Mouse (Mus musculus): ENCODE measurements around the gene Tmem147. TPM values are rescaled to one million over a fixed set of nuclear protein-coding genes. Genes with fewer than 3 reads are reported as not detected.

Tmem147 gene
- 220 and 257 TPM in 2 replicates for polyA plus RNA-seq (2015; fragmentation: Nextera tagmentation; extraction: Ambion mirVana)

GRCm38 (mm10) chr7:30729396-30730063, at the start of gene Tmem147:
TSS of gene Tmem147 (minus strand) at chr7:30729540.
- Histone ChIP-seq H3K27me3 (replicated peaks) (no peaks in the 10 kb centered on the region), H3K4me3 (replicated peaks) (peak within 1 kb of the TSS; percentile 66), H3K9ac (peak within 1 kb of the TSS; percentile 90), H3K9me3 (no peaks in the 10 kb centered on the region), H3K4me1 (replicated peaks) (peaks cover 21% of the 10 kb centered on the region; the same call in 1 of the 2 replicates), H3K36me3 (peaks cover 10% of the 10 kb centered on the region), H3K27ac (peak within 1 kb of the TSS; percentile 85), H3K4me2 (replicated peaks) (peak within 1 kb of the TSS; percentile 74)
- under 1% methylated on average over 60 of the region's 60 CpGs for WGBS
- ATAC-seq = peak; percentile 98

- Histone ChIP-seq H3K4me1 (replicated peaks) (no peaks in the 10 kb centered on the region), H3K4me3 (replicated peaks) (no peak overlapping the region), H3K4me2 (replicated peaks) (no peak overlapping the region), H3K9ac (no peak overlapping the region), H3K36me3 (no peaks in the 10 kb centered on the region), H3K9me3 (no peaks in the 10 kb centered on the region), H3K27ac (no peak overlapping the region), H3K27me3 (replicated peaks) (no peaks in the 10 kb centered on the region)
- no peak for ATAC-seq
- 80% methylated on average over 1 of the region's 1 CpGs for WGBS
Observed at GRCm38 (mm10) chr7:30777911-30778310, 48.6 kb upstream of the Tmem147 start.

GRCm38 (mm10) chr7:30777081-30777579, 47.8 kb upstream of the Tmem147 start:
- no peak for ATAC-seq
- H3K4me2 ChIP-seq (replicated peaks) = no peak overlapping the region
- WGBS = 62% methylated on average over 7 of the region's 7 CpGs
- no peaks in the 10 kb centered on the region for H3K27me3 ChIP-seq (replicated peaks)
- no peak overlapping the region for H3K9ac ChIP-seq
- H3K27ac ChIP-seq = no peak overlapping the region
- H3K4me3 ChIP-seq (replicated peaks) = no peak overlapping the region
- H3K36me3 ChIP-seq = no peaks in the 10 kb centered on the region
- H3K4me1 ChIP-seq (replicated peaks) = no peaks in the 10 kb centered on the region
- H3K9me3 ChIP-seq = no peaks in the 10 kb centered on the region

- Histone ChIP-seq H3K27me3 (replicated peaks) (no peaks in the 10 kb centered on the region), H3K36me3 (no peaks in the 10 kb centered on the region), H3K4me2 (replicated peaks) (no peak overlapping the region), H3K9ac (no peak overlapping the region), H3K27ac (no peak overlapping the region), H3K9me3 (no peaks in the 10 kb centered on the region), H3K4me3 (replicated peaks) (no peak overlapping the region), H3K4me1 (replicated peaks) (no peaks in the 10 kb centered on the region)
- 73% methylated on average over 9 of the region's 9 CpGs for WGBS
- ATAC-seq = peak; percentile 47
Observed at GRCm38 (mm10) chr7:30776104-30776503, 46.8 kb upstream of the Tmem147 start.

GRCm38 (mm10) chr7:30769236-30769635, 39.9 kb upstream of the Tmem147 start:
- Histone ChIP-seq H3K4me1 (replicated peaks) (0 out of 2 replicates have a peak, but pooled peaks cover 4% of the 10 kb centered on the region), H3K27me3 (replicated peaks) (no peaks in the 10 kb centered on the region; the same call in 1 of the 2 replicates), H3K9me3 (no peaks in the 10 kb centered on the region), H3K36me3 (no peaks in the 10 kb centered on the region), H3K27ac (no peak overlapping the region), H3K4me3 (replicated peaks) (no peak overlapping the region), H3K4me2 (replicated peaks) (peak overlapping the region; percentile 28; the same call in 1 of the 2 replicates), H3K9ac (no peak overlapping the region)
- 32% methylated on average over 9 of the region's 9 CpGs for WGBS
- peak; percentile 82 for ATAC-seq

- Histone ChIP-seq H3K27ac (no peak overlapping the region), H3K36me3 (no peaks in the 10 kb centered on the region), H3K27me3 (replicated peaks) (peaks cover 2% of the 10 kb centered on the region; the same call in 1 of the 2 replicates), H3K4me3 (replicated peaks) (no peak overlapping the region), H3K9ac (no peak overlapping the region), H3K4me1 (replicated peaks) (0 out of 2 replicates have a peak, but pooled peaks cover 4% of the 10 kb centered on the region), H3K4me2 (replicated peaks) (no peak overlapping the region), H3K9me3 (no peaks in the 10 kb centered on the region)
- WGBS = 92% methylated on average over 4 of the region's 4 CpGs
- ATAC-seq = no peak
Observed at GRCm38 (mm10) chr7:30766408-30766807, 37.1 kb upstream of the Tmem147 start.

GRCm38 (mm10) chr7:30765173-30765572, 35.8 kb upstream of the Tmem147 start:
- no peaks in the 10 kb centered on the region for H3K36me3 ChIP-seq
- H3K9ac ChIP-seq = no peak overlapping the region
- H3K27me3 ChIP-seq (replicated peaks) = peaks cover 2% of the 10 kb centered on the region; the same call in 1 of the 2 replicates
- no peak overlapping the region for H3K27ac ChIP-seq
- ATAC-seq = no peak
- no peak overlapping the region for H3K4me2 ChIP-seq (replicated peaks)
- WGBS = 44% methylated on average over 11 of the region's 11 CpGs
- H3K4me3 ChIP-seq (replicated peaks) = no peak overlapping the region
- no peaks in the 10 kb centered on the region for H3K9me3 ChIP-seq
- H3K4me1 ChIP-seq (replicated peaks) = 0 out of 2 replicates have a peak, but pooled peaks cover 4% of the 10 kb centered on the region

GRCm38 (mm10) chr7:30763456-30763855, 34.1 kb upstream of the Tmem147 start, which contains the start of gene Dmkn:
TSS of gene Dmkn (plus strand) at chr7:30763756.
- 52% methylated on average over 5 of the region's 5 CpGs for WGBS
- Histone ChIP-seq H3K9ac (no peak within 1 kb of the TSS), H3K36me3 (no peaks in the 10 kb centered on the region), H3K4me2 (replicated peaks) (no peak within 1 kb of the TSS), H3K27me3 (replicated peaks) (peaks cover 2% of the 10 kb centered on the region; the same call in 1 of the 2 replicates), H3K27ac (no peak within 1 kb of the TSS), H3K4me3 (replicated peaks) (no peak within 1 kb of the TSS), H3K9me3 (no peaks in the 10 kb centered on the region), H3K4me1 (replicated peaks) (0 out of 2 replicates have a peak, but pooled peaks cover 6% of the 10 kb centered on the region)
- no peak for ATAC-seq

- Histone ChIP-seq H3K9ac (no peak overlapping the region), H3K36me3 (no peaks in the 10 kb centered on the region), H3K4me3 (replicated peaks) (no peak overlapping the region), H3K4me2 (replicated peaks) (no peak overlapping the region), H3K27me3 (replicated peaks) (peaks cover 2% of the 10 kb centered on the region; the same call in 1 of the 2 replicates), H3K27ac (no peak overlapping the region), H3K9me3 (no peaks in the 10 kb centered on the region), H3K4me1 (replicated peaks) (0 out of 2 replicates have a peak, but pooled peaks cover 4% of the 10 kb centered on the region)
- ATAC-seq = no peak
- WGBS = 79% methylated on average over 4 of the region's 4 CpGs
Observed at GRCm38 (mm10) chr7:30761769-30762352, 32.5 kb upstream of the Tmem147 start.

GRCm38 (mm10) chr7:30758853-30759252, 29.5 kb upstream of the Tmem147 start:
- 0 out of 2 replicates have a peak, but pooled peaks cover 4% of the 10 kb centered on the region for H3K4me1 ChIP-seq (replicated peaks)
- no peak overlapping the region for H3K27ac ChIP-seq
- H3K4me3 ChIP-seq (replicated peaks) = no peak overlapping the region
- 26% methylated on average over 4 of the region's 4 CpGs for WGBS
- ATAC-seq = peak; percentile 67
- H3K4me2 ChIP-seq (replicated peaks) = no peak overlapping the region
- 0 out of 2 replicates have a peak, but pooled peaks cover 3% of the 10 kb centered on the region for H3K36me3 ChIP-seq
- no peaks in the 10 kb centered on the region for H3K9me3 ChIP-seq
- H3K9ac ChIP-seq = no peak overlapping the region
- H3K27me3 ChIP-seq (replicated peaks) = 0 out of 2 replicates have a peak, but pooled peaks cover 2% of the 10 kb centered on the region

GRCm38 (mm10) chr7:30757001-30757400, 27.7 kb upstream of the Tmem147 start:
- 0 out of 2 replicates have a peak, but pooled peaks cover 3% of the 10 kb centered on the region for H3K36me3 ChIP-seq
- 60% methylated on average over 3 of the region's 3 CpGs for WGBS
- no peaks in the 10 kb centered on the region for H3K9me3 ChIP-seq

GRCm38 (mm10) chr7:30751086-30751669, 21.8 kb upstream of the Tmem147 start, which contains the start of gene Sbsn:
TSS of gene Sbsn (plus strand) at chr7:30751471.
- no peak within 1 kb of the TSS for H3K27ac ChIP-seq
- whole genome bisulfite sequencing = 44% methylated on average over 5 of the region's 5 CpGs

More at GRCm38 (mm10) chr7:30757001-30757400, 27.7 kb upstream of the Tmem147 start:
- no peak overlapping the region for H3K4me2 ChIP-seq (replicated peaks)
- no peak for ATAC-seq
- H3K27ac ChIP-seq = no peak overlapping the region
- H3K9ac ChIP-seq = no peak overlapping the region
- H3K27me3 ChIP-seq (replicated peaks) = no peaks in the 10 kb centered on the region
- 0 out of 2 replicates have a peak, but pooled peaks cover 4% of the 10 kb centered on the region for H3K4me1 ChIP-seq (replicated peaks)
- H3K4me3 ChIP-seq (replicated peaks) = no peak overlapping the region

More at GRCm38 (mm10) chr7:30751086-30751669, 21.8 kb upstream of the Tmem147 start, which contains the start of gene Sbsn:
- peak; percentile 16; the same call in 1 of the 2 replicates for ATAC-seq
- no peaks in the 10 kb centered on the region; the same call in 1 of the 2 replicates for H3K4me1 ChIP-seq (replicated peaks)
- H3K4me2 ChIP-seq (replicated peaks) = no peak within 1 kb of the TSS
- H3K9me3 ChIP-seq = no peaks in the 10 kb centered on the region
- H3K4me3 ChIP-seq (replicated peaks) = no peak within 1 kb of the TSS
- H3K27me3 ChIP-seq (replicated peaks) = no peaks in the 10 kb centered on the region
- 0 out of 2 replicates have a peak, but pooled peaks cover 3% of the 10 kb centered on the region for H3K36me3 ChIP-seq
- no peak within 1 kb of the TSS for H3K9ac ChIP-seq

All from intestine, embryonic 15.5 days (tissue).